Mouse (Mus musculus): ENCODE results near the gene Rras. TPM values are rescaled to one million over a fixed set of nuclear protein-coding genes. Genes with fewer than 3 reads are reported as not detected.

Rras gene
- polyA plus RNA-seq, 1 experiment = 43.4 TPM

GRCm38 (mm10) chr7:44986879-44987718 lies 30.7 kb upstream of the Rras start:
- Histone ChIP-seq H3K27ac (ENCODE audit: control insufficient read depth, insufficient read depth, low read depth, low read length) (peak overlapping the region; percentile 77), H3K4me3 (ENCODE audit: control insufficient read depth, low read depth, low read length) (peak overlapping the region; percentile 81), H3K27me3 (ENCODE audit: control insufficient read depth, insufficient read depth, low read length) (no peaks in the 10 kb centered on the region), H3K36me3 (ENCODE audit: control insufficient read depth, insufficient read depth, low read length) (peaks cover 2% of the 10 kb centered on the region; the same call in 1 of the 2 replicates), H3K4me1 (ENCODE audit: control insufficient read depth, insufficient read depth, low read length) (peaks cover 11% of the 10 kb centered on the region)
- TF ChIP-seq POLR2A (IDR thresholded peaks at IDR 0.05; ENCODE audit: control insufficient read depth, low read depth, low read length) = peak; percentile 10; the same call in 1 of the 2 replicates
- no peak for TF ChIP-seq CTCF (IDR thresholded peaks at IDR 0.05; ENCODE audit: control insufficient read depth, insufficient read depth, insufficient replicate concordance, low read depth, low read length)

GRCm38 (mm10) chr7:44996672-44997071 lies 21.1 kb upstream of the Rras start:
- H3K4me1 ChIP-seq (ENCODE audit: control insufficient read depth, insufficient read depth, low read length) = peaks cover 15% of the 10 kb centered on the region
- H3K27ac ChIP-seq (ENCODE audit: control insufficient read depth, insufficient read depth, low read depth, low read length) = peak overlapping the region; percentile 99
- TF ChIP-seq CTCF (IDR thresholded peaks at IDR 0.05; ENCODE audit: control insufficient read depth, insufficient read depth, insufficient replicate concordance, low read depth, low read length) (no peak), POLR2A (IDR thresholded peaks at IDR 0.05; ENCODE audit: control insufficient read depth, low read depth, low read length) (no peak)
- H3K4me3 ChIP-seq (ENCODE audit: control insufficient read depth, low read depth, low read length) = peak overlapping the region; percentile 98
- no peaks in the 10 kb centered on the region for H3K27me3 ChIP-seq (ENCODE audit: control insufficient read depth, insufficient read depth, low read length)
- peaks cover 4% of the 10 kb centered on the region; the same call in 1 of the 2 replicates for H3K36me3 ChIP-seq (ENCODE audit: control insufficient read depth, insufficient read depth, low read length)

GRCm38 (mm10) chr7:44997231-44997939 lies 20.4 kb upstream of the Rras start, which contains the start of gene Irf3:
Irf3 (plus strand) TSS chr7:44997648.
- no peak for TF ChIP-seq CTCF (IDR thresholded peaks at IDR 0.05; ENCODE audit: control insufficient read depth, insufficient read depth, insufficient replicate concordance, low read depth, low read length)
- TF ChIP-seq POLR2A (IDR thresholded peaks at IDR 0.05; ENCODE audit: control insufficient read depth, low read depth, low read length) = peak; percentile 89
- peaks cover 15% of the 10 kb centered on the region for H3K4me1 ChIP-seq (ENCODE audit: control insufficient read depth, insufficient read depth, low read length)
- H3K4me3 ChIP-seq (ENCODE audit: control insufficient read depth, low read depth, low read length) = peak within 1 kb of the TSS; percentile 98
- peaks cover 2% of the 10 kb centered on the region; the same call in 1 of the 2 replicates for H3K36me3 ChIP-seq (ENCODE audit: control insufficient read depth, insufficient read depth, low read length)
- H3K27me3 ChIP-seq (ENCODE audit: control insufficient read depth, insufficient read depth, low read length) = no peaks in the 10 kb centered on the region
- H3K27ac ChIP-seq (ENCODE audit: control insufficient read depth, insufficient read depth, low read depth, low read length) = peak within 1 kb of the TSS; percentile 99

- Histone ChIP-seq H3K27me3 (ENCODE audit: control insufficient read depth, insufficient read depth, low read length) (no peaks in the 10 kb centered on the region), H3K36me3 (ENCODE audit: control insufficient read depth, insufficient read depth, low read length) (peaks cover 2% of the 10 kb centered on the region), H3K4me1 (ENCODE audit: control insufficient read depth, insufficient read depth, low read length) (peaks cover 15% of the 10 kb centered on the region), H3K27ac (ENCODE audit: control insufficient read depth, insufficient read depth, low read depth, low read length) (peak overlapping the region; percentile 99), H3K4me3 (ENCODE audit: control insufficient read depth, low read depth, low read length) (peak overlapping the region; percentile 98)
- TF ChIP-seq CTCF (IDR thresholded peaks at IDR 0.05; ENCODE audit: control insufficient read depth, insufficient read depth, insufficient replicate concordance, low read depth, low read length) (no peak), POLR2A (IDR thresholded peaks at IDR 0.05; ENCODE audit: control insufficient read depth, low read depth, low read length) (no peak)
Observed at GRCm38 (mm10) chr7:44997940-44998428, 19.8 kb upstream of the Rras start.

GRCm38 (mm10) chr7:44998501-44998955 lies 19.2 kb upstream of the Rras start, which contains the start of gene Bcl2l12:
Bcl2l12 (minus strand) TSS chr7:44998712.
- peaks cover 15% of the 10 kb centered on the region for H3K4me1 ChIP-seq (ENCODE audit: control insufficient read depth, insufficient read depth, low read length)
- H3K27ac ChIP-seq (ENCODE audit: control insufficient read depth, insufficient read depth, low read depth, low read length) = peak within 1 kb of the TSS; percentile 99
- H3K36me3 ChIP-seq (ENCODE audit: control insufficient read depth, insufficient read depth, low read length) = peaks cover 2% of the 10 kb centered on the region
- H3K27me3 ChIP-seq (ENCODE audit: control insufficient read depth, insufficient read depth, low read length) = no peaks in the 10 kb centered on the region
- TF ChIP-seq CTCF (IDR thresholded peaks at IDR 0.05; ENCODE audit: control insufficient read depth, insufficient read depth, insufficient replicate concordance, low read depth, low read length) (no peak), POLR2A (IDR thresholded peaks at IDR 0.05; ENCODE audit: control insufficient read depth, low read depth, low read length) (no peak)
- peak within 1 kb of the TSS; percentile 98 for H3K4me3 ChIP-seq (ENCODE audit: control insufficient read depth, low read depth, low read length)

- TF ChIP-seq CTCF (IDR thresholded peaks at IDR 0.05; ENCODE audit: control insufficient read depth, insufficient read depth, insufficient replicate concordance, low read depth, low read length) (no peak), POLR2A (IDR thresholded peaks at IDR 0.05; ENCODE audit: control insufficient read depth, low read depth, low read length) (no peak)
- peaks cover 15% of the 10 kb centered on the region for H3K4me1 ChIP-seq (ENCODE audit: control insufficient read depth, insufficient read depth, low read length)
- peaks cover 2% of the 10 kb centered on the region for H3K36me3 ChIP-seq (ENCODE audit: control insufficient read depth, insufficient read depth, low read length)
- no peak overlapping the region for H3K4me3 ChIP-seq (ENCODE audit: control insufficient read depth, low read depth, low read length)
- no peak overlapping the region for H3K27ac ChIP-seq (ENCODE audit: control insufficient read depth, insufficient read depth, low read depth, low read length)
- H3K27me3 ChIP-seq (ENCODE audit: control insufficient read depth, insufficient read depth, low read length) = no peaks in the 10 kb centered on the region
Observed at GRCm38 (mm10) chr7:44999753-45000152, 18.0 kb upstream of the Rras start.
